Comparison of ENCODE assay signal across 13 mouse cellular contexts in the genomic region with DNA sequence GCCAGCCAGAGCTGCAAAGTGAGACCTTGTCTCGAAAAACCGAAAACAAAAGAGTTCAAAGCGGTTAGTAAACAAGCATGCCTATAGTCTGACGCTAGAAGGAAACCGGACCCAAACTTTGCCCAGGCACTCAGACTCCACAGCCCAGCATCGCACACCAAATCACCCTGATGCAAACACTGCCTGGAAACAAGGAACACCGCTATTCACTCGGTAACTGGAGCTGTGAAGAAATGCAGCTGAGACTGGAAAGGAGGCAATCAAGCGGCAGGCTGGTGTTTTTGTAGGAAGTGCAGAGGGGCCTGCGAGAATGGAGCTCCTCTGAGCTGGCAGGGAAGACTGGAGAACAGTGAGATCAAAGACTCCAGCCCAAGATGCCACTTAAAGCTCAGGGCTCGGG. TPM values are rescaled to one million over a fixed set of nuclear protein-coding genes. Genes with fewer than 3 reads are reported as not detected.
DNase-seq lines count a peak whose midpoint lies in the region; ATAC-seq and TF ChIP-seq lines count a peak whose summit lies in the region.
"Had no signal": no experiment of that assay in that cellular context is flagged by ENCODE, and none has a peak within 500 bp of the region (broad histone marks: within the 10 kb centered on the region; RNA-seq: fewer than 3 reads in every experiment).

No protein-coding gene starts in this region.

- intact Hi-C loops in heart, postnatal 25 days (cut with DNase I) = no loop called here

- no peak for TF ChIP-seq CTCF in lung, embryonic 14.5 days (IDR thresholded peaks at IDR 0.05; ENCODE audit: low read depth)
- TF ChIP-seq CTCF in stomach, postnatal 0 days (IDR thresholded peaks at IDR 0.05; ENCODE audit: low read depth) = no peak
- TF ChIP-seq CTCF in lung, postnatal 0 days (IDR thresholded peaks at IDR 0.05) = no peak

- ATAC-seq in heart, embryonic 16.5 days (replicated peaks; ENCODE audit: extremely low read depth, insufficient read depth, low FRiP score) = no peak
- ATAC-seq in lung, embryonic 14.5 days (ENCODE audit: insufficient read depth) = no peak
- ATAC-seq in limb, embryonic 13.5 days (ENCODE audit: low FRiP score, low read depth) = no peak
- no peak for ATAC-seq in stomach, postnatal 0 days (ENCODE audit: low FRiP score, low TSS enrichment)
- no peak for ATAC-seq in lung, postnatal 0 days

- no peaks in the 10 kb centered on the region for H3K27me3 ChIP-seq in heart, embryonic 16.5 days (ENCODE audit: control insufficient read depth, insufficient read depth, low read length)
- H3K27me3 ChIP-seq in lung, embryonic 14.5 days (ENCODE audit: insufficient read depth, low read length) = no peaks in the 10 kb centered on the region
- 0 out of 2 replicates have a peak, but pooled peaks cover 4% of the 10 kb centered on the region for H3K27me3 ChIP-seq in limb, embryonic 13.5 days
- no peaks in the 10 kb centered on the region for H3K27me3 ChIP-seq in stomach, postnatal 0 days (ENCODE audit: control insufficient read depth, insufficient read depth, low read length)
- H3K27me3 ChIP-seq in lung, postnatal 0 days (replicated peaks; ENCODE audit: insufficient read depth, low read length) = no peaks in the 10 kb centered on the region
- H3K27me3 ChIP-seq: CH12.LX; neural tube, embryonic 12.5 days had no signal

- TF ChIP-seq EP300 in stomach, postnatal 0 days (optimal IDR thresholded peaks at IDR 0.05) = no peak
- TF ChIP-seq EP300 in lung, postnatal 0 days (IDR thresholded peaks at IDR 0.05) = no peak

- H3K4me2 ChIP-seq in heart, embryonic 16.5 days (ENCODE audit: low read depth, low read length) = peak overlapping the region; percentile 45
- no peak overlapping the region for H3K4me2 ChIP-seq in lung, embryonic 14.5 days
- H3K4me2 ChIP-seq in limb, embryonic 13.5 days (replicated peaks) = peak overlapping the region; percentile 16; the same call in 1 of the 2 replicates
- H3K4me2 ChIP-seq in stomach, postnatal 0 days (replicated peaks; ENCODE audit: low read depth) = no peak overlapping the region
- no peak overlapping the region for H3K4me2 ChIP-seq in lung, postnatal 0 days (replicated peaks; ENCODE audit: low read depth, low read length)
- H3K4me2 ChIP-seq: neural tube, embryonic 12.5 days had no signal

- H3K4me3 ChIP-seq in heart, embryonic 16.5 days (ENCODE audit: low read length) = no peak overlapping the region
- H3K4me3 ChIP-seq in lung, embryonic 14.5 days (ENCODE audit: low read depth, low read length) = no peak overlapping the region
- H3K4me3 ChIP-seq in limb, embryonic 13.5 days = no peak overlapping the region
- H3K4me3 ChIP-seq in stomach, postnatal 0 days (ENCODE audit: low read depth, low read length) = no peak overlapping the region
- no peak overlapping the region for H3K4me3 ChIP-seq in lung, postnatal 0 days (ENCODE audit: low read depth, low read length)
- H3K4me3 ChIP-seq: neural tube, embryonic 12.5 days had no signal

- no peaks in the 10 kb centered on the region for H3K36me3 ChIP-seq in heart, embryonic 16.5 days (ENCODE audit: control insufficient read depth, insufficient read depth)
- H3K36me3 ChIP-seq in lung, embryonic 14.5 days (ENCODE audit: insufficient read depth) = no peaks in the 10 kb centered on the region
- H3K36me3 ChIP-seq in limb, embryonic 13.5 days = no peaks in the 10 kb centered on the region
- H3K36me3 ChIP-seq in stomach, postnatal 0 days (ENCODE audit: control insufficient read depth, insufficient read depth, low read length) = no peaks in the 10 kb centered on the region
- H3K36me3 ChIP-seq in lung, postnatal 0 days (ENCODE audit: insufficient read depth, low read length) = no peaks in the 10 kb centered on the region
- H3K36me3 ChIP-seq: neural tube, embryonic 12.5 days had no signal

- peaks cover 47% of the 10 kb centered on the region for H3K4me1 ChIP-seq in heart, embryonic 16.5 days (ENCODE audit: control insufficient read depth, insufficient read depth, low read length)
- H3K4me1 ChIP-seq in lung, embryonic 14.5 days (ENCODE audit: insufficient read depth) = no peaks in the 10 kb centered on the region
- H3K4me1 ChIP-seq in limb, embryonic 13.5 days = no peaks in the 10 kb centered on the region
- peaks cover 4% of the 10 kb centered on the region; the same call in 1 of the 2 replicates for H3K4me1 ChIP-seq in stomach, postnatal 0 days (replicated peaks; ENCODE audit: control insufficient read depth, insufficient read depth)
- H3K4me1 ChIP-seq in lung, postnatal 0 days (ENCODE audit: insufficient read depth, low read depth, low read length) = no peaks in the 10 kb centered on the region

- 40% methylated on average over 11 of the region's 11 CpGs for WGBS in heart, embryonic 16.5 days
- WGBS in lung, embryonic 14.5 days = 39% methylated on average over 11 of the region's 11 CpGs
- 25% methylated on average over 11 of the region's 11 CpGs for WGBS in limb, embryonic 13.5 days
- WGBS in stomach, postnatal 0 days = 51% methylated on average over 11 of the region's 11 CpGs
- WGBS in lung, postnatal 0 days = 37% methylated on average over 11 of the region's 11 CpGs

- H3K9me3 ChIP-seq in heart, embryonic 16.5 days (replicated peaks; ENCODE audit: control insufficient read depth, low read length) = 0 out of 2 replicates have a peak, but pooled peaks cover 4% of the 10 kb centered on the region
- no peaks in the 10 kb centered on the region for H3K9me3 ChIP-seq in lung, embryonic 14.5 days (ENCODE audit: low read depth, low read length)
- no peaks in the 10 kb centered on the region for H3K9me3 ChIP-seq in limb, embryonic 13.5 days
- H3K9me3 ChIP-seq in stomach, postnatal 0 days (ENCODE audit: control insufficient read depth, low read length) = no peaks in the 10 kb centered on the region
- no peaks in the 10 kb centered on the region for H3K9me3 ChIP-seq in lung, postnatal 0 days (ENCODE audit: low read length)
- H3K9me3 ChIP-seq: neural tube, embryonic 12.5 days had no signal

- DNase-seq in heart, postnatal 25 days (ENCODE audit: low spot score) = no peak
- no peak for DNase-seq in lung, embryonic 14.5 days
- no peak for DNase-seq in lung, postnatal 10 days
- no peak for DNase-seq in stomach, postnatal 0 days (ENCODE audit: low spot score)
- no peak for DNase-seq in spleen, postnatal 36 days (ENCODE audit: low spot score in 2 of 2)
- DNase-seq in lung, postnatal 0 days (ENCODE audit: low spot score) = no peak
- DNase-seq: cerebellum, postnatal 25 days; liver had no signal

- H3K27ac ChIP-seq in heart, embryonic 16.5 days (ENCODE audit: low read length) = peak overlapping the region; percentile 91
- peak overlapping the region; percentile 48; the same call in 1 of the 2 replicates for H3K27ac ChIP-seq in lung, embryonic 14.5 days (ENCODE audit: low read depth)
- H3K27ac ChIP-seq in limb, embryonic 13.5 days = no peak overlapping the region
- H3K27ac ChIP-seq in stomach, postnatal 0 days (replicated peaks) = 0 out of 2 replicates have a peak overlapping the region, but pooled peaks have one; percentile 45
- H3K27ac ChIP-seq in lung, postnatal 0 days (ENCODE audit: low read length) = no peak overlapping the region
- H3K27ac ChIP-seq: macrophage; neural tube, embryonic 12.5 days had no signal

- peak overlapping the region; percentile 64 for H3K9ac ChIP-seq in heart, embryonic 16.5 days (ENCODE audit: low read length)
- H3K9ac ChIP-seq in lung, embryonic 14.5 days = no peak overlapping the region
- H3K9ac ChIP-seq in limb, embryonic 13.5 days = peak overlapping the region; percentile 19; the same call in 1 of the 2 replicates
- no peak overlapping the region for H3K9ac ChIP-seq in stomach, postnatal 0 days (ENCODE audit: low read length)
- H3K9ac ChIP-seq in lung, postnatal 0 days (replicated peaks; ENCODE audit: low read depth) = no peak overlapping the region
- H3K9ac ChIP-seq: neural tube, embryonic 12.5 days had no signal

RNA-seq across cellular contexts. Expression of gene Tbx19, which starts 46.9 kb away (rescaled TPM):
- polyA plus RNA-seq in heart, embryonic 16.5 days (2015; fragmentation: Nextera tagmentation; extraction: Ambion mirVana) = 0.09 and 0.53 TPM in 2 replicates
- total RNA-seq in heart, postnatal 25 days (2021) = not detected
- polyA plus RNA-seq in lung, embryonic 14.5 days (2014; fragmentation: Nextera tagmentation; extraction: Ambion mirVana) = not detected in 2 replicates
- polyA plus RNA-seq in limb, embryonic 13.5 days (2015; fragmentation: Nextera tagmentation; extraction: Ambion mirVana) = not detected in 2 replicates
- not detected in 2 replicates for polyA plus RNA-seq in stomach, postnatal 0 days (2015; fragmentation: Nextera tagmentation; extraction: Ambion mirVana)
- polyA plus RNA-seq in lung, postnatal 0 days (2015; fragmentation: Nextera tagmentation; extraction: Ambion mirVana) = not detected in 2 replicates
- polyA plus RNA-seq: macrophage; neural tube, embryonic 12.5 days had no signal

Comparison
In these comparisons a context has a peak if more than half of its experiments do, and no peak if none do; other contexts are left out.
1. H3K27ac ChIP-seq: peak in heart, embryonic 16.5 days (single experiment), lung, embryonic 14.5 days (single experiment) and stomach, postnatal 0 days (single experiment); none in limb, embryonic 13.5 days (single experiment) and lung, postnatal 0 days (single experiment).
2. H3K4me2 ChIP-seq: peak in heart, embryonic 16.5 days (single experiment) and limb, embryonic 13.5 days (single experiment); none in lung, embryonic 14.5 days (single experiment), stomach, postnatal 0 days (single experiment) and lung, postnatal 0 days (single experiment).
3. H3K9ac ChIP-seq: peak in heart, embryonic 16.5 days (single experiment) and limb, embryonic 13.5 days (single experiment); none in lung, embryonic 14.5 days (single experiment), stomach, postnatal 0 days (single experiment) and lung, postnatal 0 days (single experiment).